Mouse (Mus musculus): Measurements from ENCODE around the gene Eras.
"Not testable (repeated sequence)": the region's sequence is repeated elsewhere in the genome, so short reads cannot be mapped to it uniquely, and the experiment has no call there.

Eras gene

DNA sequence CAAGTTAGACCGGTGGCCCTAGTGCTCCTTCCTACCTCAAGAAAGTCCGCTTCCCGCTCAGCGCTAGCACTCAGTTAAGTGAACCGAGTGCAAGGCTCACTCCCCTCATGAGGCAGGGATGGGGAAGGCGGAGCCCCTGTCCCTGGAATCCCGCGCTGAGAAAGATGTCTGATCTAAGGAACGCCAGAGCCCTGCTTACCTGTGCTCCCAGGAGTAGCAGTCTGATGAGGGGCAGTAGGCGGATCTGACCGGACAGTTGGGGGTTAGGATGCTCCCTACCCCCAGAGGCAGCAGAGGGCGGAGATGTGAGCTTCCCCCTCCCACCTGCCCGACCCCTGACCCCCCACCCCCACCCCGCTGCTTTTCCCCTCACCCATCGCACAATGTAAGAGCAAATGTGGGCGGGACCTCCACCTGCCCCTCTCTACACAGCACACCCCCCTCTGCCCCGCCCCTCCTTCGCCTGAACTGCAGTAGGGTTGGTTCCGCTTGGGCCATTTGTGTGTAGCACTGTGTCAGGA, at the start of gene Eras:
Gene Eras (minus strand): TSS at position 338 of the 521 bp plus-strand sequence.
- DNase-seq: no peak

DNA sequence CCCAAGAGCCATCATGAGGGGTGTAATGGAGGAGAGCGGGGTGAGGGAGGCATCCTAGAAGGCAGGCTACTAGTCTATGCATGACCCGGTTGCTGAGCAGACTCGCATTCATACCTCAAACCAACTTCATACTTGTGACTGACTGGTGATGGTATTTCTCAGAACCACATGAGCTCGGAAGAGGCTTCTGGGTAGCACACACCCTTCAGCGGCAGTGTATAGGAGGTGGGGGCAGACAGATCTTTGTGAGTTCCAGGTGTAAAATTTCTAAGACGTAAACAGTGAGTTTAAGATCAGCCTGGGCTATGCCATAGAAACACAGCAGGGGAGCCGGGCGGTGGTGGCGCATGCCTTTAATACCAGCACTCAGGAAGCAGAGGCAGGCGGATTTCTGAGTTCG, 49.5 kb upstream of the Eras start, which contains the start of gene Gata1:
Gene Gata1 (minus strand): TSS at position 180 of the 400 bp plus-strand sequence.
- DNase-seq: no peak

DNA sequence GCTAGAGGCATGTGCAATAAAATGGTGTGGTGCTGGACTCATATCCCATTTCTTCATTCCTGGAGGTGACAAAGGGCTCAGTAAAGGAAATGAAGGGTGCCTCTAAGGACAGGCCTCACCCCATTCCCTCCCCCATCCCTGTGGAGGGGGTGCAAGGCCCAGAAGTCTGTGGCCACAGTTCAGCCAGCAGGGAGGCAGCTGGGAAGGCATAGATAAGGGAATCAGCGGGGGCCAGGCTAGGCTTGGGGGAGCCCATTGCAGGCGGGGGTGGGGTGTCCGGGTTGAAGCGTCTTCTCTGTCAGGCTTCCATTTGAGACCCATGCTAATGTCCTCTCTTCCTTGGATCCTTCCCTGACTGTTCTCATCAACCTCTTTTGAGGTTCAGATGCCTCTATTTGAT, 42.9 kb upstream of the Eras start:
- no peak for DNase-seq

DNA sequence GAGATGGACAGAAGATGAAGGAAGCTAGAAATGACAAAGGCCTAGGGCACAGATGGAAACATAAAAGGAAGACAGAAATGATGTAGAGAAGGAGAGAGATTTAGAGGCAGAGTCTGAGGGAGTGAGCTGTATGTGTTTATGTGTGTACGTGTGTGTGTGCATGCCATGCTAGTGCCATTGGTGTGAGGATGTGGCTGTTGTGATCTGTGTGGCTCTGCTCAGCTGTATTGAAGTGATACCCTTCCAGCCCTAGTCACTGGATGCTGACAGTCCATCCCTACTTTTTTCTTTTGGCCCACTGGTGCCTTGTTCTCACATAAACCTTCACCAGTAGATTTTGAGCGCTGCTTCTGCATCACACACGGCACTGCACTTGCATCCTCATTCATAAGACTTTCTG, 40.5 kb upstream of the Eras start:
- DNase-seq: no peak

DNA sequence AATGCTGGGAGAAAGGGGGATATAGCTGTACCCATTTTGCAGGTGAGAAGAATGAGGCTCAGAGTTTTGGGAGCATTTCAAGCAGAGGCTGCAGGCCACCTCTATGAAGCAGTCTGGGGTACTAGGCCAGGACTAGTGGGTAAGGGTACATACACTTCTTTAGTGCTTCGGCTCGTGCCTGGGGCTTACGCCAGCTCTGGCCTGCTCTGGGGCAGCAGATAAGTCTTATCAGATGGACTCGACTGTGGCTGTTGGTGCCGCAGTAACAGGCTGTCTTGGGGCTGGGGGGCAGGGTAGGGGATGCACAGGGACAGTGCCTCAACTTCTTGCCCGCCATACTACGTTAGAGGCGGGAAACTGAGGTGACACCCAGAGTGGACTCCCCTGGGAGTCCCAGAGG, 39.8 kb upstream of the Eras start:
- no peak for DNase-seq

DNA sequence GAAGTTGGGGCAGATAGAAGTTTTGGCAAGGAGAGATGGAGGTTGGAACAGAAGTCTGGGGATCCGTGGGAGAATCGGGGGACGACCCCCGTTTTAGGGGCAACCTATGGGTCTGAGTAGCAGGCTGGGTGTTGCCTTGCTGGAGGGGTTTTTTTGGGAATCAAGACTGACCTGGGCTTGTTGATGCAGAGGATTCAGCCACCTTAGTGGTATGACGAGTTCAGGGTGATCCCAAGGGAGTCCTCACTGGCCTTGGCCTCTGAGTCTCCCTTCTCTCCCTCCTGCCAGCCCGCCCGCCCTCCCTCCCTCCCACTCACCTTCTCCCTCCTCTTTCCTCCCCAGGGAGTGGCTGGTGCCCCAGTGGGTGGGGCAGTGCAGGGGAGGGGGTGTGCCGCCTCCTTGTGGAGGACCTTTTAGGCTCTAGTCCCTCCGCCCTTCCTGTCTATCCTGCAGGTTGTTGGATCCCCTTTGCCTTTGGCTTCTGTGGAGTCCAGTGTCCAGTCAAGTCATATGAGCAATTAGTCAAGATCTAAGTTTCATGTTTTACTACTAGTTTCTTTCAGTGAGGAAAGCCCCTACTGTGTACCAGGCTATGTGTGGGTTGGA, 39.3 kb upstream of the Eras start:
- DNase-seq: no peak

DNA sequence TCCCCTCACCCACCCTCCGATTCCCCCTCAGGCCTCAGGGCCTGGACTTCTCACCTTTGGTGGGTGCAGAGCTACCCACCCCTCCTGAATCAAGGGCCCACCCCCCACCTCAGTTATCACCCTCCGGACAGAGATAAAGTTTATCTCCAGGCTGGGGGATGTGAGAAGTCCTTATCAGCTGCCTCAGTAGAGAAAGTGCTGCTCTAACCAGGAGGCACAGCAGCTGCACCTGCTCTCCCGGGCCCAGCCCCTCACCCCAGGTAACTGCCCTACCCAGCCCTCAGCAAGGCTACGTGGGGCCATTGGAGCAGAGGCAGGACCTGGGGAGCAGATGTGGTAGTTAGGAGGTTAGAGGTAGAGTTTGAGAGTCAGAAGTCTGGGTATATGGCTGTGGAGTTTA, 37.8 kb upstream of the Eras start:
- DNase-seq: no peak

DNA sequence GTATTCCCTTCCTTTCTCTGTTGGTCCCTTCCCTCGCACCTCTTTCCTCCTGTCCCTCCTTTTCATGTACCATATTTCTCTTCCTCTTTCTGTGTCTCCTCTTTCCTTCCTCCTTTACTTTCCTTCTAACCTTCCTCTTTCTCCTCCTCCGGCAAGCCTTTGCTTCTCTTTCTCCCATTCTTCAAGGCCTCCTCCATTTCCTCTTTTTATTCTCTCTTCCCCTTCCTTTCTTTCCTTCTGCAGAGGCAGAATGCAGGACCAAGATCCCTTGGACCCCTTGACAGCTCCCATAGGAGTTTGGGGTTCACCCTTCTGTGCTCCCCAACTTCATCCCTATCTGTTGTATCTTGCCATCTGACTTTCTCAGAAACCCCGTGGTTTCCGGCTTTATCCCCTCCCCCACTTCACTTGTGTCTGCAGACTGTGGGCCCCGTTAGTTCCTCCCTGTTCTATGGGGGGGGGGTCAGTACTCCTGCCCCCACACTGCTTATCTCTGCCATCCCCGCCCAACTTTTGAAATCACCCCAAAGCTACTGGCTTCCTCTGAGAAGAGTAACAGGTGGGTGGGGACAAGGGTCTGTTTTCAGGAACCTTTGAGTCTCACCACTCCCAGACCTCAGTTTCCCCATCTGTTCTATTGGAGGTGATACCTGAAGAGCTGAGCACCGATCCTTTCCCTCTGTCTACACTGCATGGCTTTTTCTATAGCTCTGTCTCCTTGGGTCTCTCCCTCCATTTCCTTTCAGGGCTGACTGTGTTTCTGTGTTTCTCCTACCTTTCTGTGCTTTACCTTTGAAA, 35.6 kb upstream of the Eras start:
- DNase-seq: no peak

DNA sequence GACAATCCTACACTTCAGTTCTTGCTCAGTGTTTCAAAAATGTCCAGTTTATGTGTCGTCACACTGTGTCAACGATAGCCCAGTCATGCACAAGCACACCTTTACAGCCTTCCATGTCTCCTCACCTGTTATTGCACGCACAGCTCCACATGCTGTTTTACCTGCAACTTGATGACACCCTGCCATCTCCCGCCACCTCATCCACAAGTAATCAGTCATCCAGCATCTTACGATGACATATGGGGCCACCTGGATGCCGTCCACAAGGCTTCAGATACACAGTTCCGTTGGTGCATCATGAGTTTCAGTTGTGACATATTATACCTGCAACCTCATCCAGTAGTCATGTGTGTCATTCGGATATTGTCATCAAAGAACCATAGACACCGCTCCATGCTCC, 30.5 kb upstream of the Eras start:
- DNase-seq: no peak

DNA sequence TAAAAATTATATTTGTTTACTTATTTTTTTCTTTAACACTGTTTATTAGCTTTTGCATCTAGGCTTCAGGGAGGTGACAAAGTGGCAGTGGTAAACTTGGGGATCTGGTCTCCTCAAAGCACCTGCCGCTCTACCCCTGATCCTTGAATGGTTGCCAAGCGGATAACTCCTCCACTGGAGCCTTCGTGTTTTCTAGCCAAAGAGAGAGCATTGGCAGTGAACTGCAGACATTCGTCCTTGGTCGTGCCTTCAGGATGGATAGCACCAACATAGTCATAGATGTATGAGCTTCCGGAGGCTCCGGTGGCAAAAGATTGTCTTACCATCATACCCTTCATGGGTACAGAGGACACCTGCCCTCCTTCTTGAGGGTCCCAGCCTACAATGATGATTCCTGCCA, 21.7 kb upstream of the Eras start:
- no peak for DNase-seq

DNA sequence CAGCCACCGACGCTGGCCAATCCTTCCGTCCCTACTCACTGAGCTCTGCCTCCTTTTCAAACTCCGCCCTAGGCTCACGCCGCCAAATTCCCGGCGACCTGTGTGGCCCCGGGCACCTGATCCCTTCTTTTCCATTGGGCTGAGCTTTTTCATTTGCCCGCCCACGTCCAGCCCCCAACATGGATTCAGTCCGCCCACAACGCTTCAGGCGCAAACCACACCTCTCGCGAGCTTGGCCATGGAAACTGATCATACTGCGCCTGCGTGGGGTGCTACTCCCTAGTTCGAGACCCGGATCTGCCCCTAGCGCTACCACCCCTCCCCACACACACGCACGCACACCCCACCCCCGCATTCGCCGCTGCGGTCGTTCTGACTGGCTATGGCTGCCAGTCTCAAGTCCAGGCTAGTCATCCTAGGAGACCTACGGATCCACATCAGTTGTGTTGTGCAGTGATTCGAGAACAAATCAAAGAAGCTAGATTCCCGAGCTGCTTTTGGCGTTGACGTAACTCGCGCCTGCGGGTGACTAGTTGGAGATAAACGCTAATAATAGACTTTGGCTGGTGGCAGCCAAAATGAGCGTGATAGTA, 19.6 kb upstream of the Eras start:
- DNase-seq: peak; percentile 73 to 81

DNA sequence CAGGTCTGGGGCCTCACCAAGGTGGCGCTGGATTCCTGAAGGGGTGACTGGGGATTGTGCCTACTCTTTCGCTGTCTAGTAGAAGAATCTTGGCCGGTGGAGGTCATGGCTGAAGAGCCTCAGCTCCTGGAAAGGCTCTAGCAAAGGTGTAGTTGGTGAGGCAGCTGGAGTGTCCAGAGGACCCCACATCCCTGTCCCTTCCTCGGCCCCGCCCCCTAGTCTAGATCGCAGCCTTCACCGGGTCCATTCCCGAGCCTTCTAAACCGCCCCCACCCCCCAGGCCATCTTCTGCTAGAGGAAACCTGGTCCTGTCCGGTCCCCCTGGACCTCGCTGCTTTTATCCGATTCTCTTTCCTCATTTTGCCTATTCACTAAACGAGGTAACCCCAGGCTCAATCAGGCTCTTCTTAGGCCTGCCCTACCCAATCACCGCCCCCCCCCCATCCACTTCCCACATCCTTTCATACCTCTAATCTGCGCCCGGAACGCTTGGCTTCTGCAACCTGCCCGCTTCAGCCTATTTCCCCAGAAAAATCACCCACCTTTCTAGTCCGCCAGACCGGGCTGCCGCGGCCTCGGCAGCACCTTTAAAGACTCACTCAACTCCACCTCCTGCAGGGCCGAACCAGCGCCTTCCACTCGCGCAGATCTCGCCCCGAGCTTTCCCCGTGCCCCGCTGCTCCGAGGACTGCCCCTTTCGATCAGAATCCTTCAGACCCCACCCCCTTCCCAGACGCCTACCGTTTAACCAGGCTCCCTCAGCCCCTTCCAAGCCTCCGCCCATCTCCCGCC, 18.9 kb upstream of the Eras start, which contains the start of gene Hdac6:
Gene Hdac6 (minus strand): TSS at position 782 of the 792 bp plus-strand sequence.
- DNase-seq: peak in 1 of 2 experiments; percentile 2

DNA sequence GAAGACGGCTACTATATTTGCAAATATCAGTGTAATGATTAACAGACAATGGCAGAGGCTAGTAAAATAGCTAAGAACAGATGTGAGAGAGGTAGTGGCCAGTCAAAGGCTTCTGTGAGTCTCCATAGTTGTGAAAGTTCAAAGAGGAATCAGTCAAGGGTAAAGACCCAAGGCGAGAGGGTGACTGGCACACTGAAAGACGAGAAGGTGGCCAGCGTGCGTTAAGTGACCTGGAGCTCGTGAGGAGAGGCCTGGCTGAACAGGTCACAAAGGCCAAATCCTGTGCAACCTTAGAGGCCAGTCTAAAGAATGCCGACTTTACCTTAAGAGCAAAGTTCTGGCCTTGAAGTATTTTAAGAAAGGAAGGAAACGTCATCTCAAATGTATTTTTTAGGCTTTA, 17.2 kb upstream of the Eras start:
- no peak for DNase-seq

DNA sequence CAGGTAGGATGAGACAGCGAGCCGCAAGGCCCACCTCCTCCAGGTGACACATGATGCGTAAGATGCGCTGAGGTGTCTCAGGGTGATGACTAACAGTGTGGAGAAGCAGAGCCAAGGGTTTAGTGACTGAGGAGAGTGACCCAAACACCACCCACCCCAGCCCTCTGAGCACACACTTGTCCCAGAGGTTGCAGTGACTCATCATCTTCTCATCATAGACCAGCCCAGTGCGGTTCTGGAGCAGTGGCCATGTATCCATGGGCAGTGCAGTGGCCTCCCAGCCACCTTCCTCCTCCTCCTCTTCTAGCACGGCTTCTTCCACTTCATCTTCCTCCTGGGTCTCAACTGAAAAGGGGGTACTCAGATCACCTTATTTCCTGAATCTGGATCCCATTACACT, 9.3 kb upstream of the Eras start:
- DNase-seq: no peak

DNA sequence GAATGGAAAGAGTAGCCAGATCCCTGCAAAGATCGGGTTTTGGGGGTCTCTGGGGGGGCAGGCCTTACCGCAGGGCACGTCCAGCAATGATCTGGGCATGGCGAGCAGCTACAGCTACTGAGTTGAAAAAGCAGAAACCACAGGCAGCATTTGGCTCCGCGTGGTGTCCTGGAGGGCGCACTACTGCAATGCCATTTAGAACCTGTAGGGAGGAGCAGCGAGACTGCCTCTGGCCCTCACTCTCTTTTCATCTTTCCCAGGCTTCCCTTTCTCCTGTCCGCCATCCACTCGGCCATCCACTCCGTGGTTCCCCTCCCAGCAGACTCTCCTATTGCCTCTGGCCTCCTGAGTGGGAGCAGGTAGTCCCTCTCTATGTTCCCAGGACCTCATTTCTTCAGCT, 8.5 kb upstream of the Eras start:
- no peak for DNase-seq

DNA sequence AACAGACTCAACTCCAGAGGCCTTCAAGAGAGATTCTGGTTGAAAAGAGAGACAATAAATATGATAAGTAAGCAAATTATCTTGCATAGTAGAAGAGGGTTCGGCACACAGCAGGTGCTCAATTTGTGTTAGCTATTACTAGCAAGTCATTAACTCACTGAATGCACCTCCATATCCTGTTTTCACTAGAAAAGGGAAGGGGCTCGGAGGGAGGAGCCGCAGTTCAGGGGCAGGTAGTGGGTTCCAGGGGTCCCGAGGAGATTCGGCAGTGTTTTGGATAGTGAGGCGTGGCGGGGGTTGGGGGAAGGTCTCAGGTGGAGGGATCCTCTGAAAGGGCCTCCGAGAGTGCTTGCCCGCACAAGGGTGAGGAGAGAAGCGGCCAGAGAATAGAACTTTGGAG, 1.3 kb downstream of the Eras start:
- DNase-seq: no peak

DNA sequence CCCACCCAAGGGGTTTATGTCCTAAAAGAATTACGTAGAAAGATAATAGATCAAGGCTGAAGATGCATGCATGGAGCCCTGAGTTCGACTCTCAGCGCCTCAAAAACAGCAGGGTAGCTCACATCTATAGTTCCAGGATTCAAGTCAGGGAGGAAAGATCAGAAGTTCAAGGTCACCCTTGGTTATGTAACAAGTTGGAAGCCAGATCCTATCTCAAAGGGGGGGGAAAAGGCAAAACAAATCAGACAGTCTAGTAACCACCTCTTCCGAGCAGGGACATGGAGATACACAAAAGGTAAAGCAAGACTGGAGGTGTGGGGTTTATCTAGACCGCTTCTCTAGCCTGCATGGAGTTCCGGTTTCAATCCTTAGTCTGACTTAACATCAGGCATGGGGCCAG, 2.1 kb downstream of the Eras start:
- no peak for DNase-seq

DNA sequence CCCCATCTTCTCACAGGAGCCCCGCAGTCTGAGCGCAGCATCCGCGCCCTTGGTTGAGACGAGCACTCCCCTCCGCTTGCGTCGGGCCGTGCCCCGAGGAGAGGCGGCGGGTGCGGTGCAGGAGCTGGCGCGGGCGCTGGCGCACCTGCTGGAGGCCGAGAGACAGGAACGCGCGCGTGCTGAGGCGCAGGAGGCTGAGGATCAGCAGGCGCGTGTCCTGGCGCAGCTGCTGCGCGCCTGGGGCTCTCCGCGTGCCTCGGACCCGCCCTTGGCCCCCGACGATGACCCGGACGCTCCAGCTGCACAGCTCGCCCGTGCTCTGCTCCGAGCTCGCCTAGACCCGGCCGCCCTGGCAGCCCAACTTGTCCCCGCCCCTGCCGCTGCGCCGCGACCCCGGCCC, 6.4 kb downstream of the Eras start:
- no peak for DNase-seq

DNA sequence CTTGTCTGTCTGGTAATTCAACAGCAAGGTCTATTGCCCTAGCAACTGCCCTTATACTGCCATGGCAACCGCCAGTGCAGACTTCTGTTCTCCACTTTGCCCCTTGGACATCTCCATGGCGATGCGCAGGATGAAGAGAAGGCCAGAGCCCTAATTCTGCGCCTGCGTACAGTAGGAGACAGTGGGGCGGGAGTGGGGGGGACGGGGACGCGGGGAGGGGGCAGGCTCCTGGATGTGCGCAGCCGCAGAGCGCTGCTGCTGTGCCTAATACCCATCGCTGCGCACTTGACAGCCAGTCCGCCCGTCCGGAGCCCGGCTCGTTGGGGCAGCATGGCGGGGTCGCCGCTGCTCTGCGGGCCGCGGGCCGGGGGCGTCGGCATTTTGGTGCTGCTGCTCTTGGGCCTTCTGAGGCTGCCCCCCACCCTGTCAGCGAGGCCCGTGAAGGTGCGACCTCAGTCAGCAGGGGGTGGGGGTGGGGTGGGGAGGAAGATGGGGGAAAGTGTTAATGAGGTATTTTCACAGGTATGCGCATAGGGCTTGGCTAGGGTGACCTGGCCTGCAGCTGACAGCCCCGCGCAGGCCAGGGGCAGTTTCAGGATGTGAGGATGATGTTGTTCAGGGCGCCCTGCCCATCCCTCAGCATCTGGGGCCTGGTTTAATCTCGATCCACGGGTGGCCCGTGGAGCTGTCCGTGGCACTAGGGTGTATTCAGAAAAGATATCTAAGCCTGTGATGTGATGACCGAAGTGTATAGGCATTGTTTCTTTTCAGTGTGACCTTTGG, 8.6 kb downstream of the Eras start, which contains the start of gene Pcsk1n:
Gene Pcsk1n (plus strand): TSS at position 222 of the 783 bp plus-strand sequence.
- no peak for DNase-seq

DNA sequence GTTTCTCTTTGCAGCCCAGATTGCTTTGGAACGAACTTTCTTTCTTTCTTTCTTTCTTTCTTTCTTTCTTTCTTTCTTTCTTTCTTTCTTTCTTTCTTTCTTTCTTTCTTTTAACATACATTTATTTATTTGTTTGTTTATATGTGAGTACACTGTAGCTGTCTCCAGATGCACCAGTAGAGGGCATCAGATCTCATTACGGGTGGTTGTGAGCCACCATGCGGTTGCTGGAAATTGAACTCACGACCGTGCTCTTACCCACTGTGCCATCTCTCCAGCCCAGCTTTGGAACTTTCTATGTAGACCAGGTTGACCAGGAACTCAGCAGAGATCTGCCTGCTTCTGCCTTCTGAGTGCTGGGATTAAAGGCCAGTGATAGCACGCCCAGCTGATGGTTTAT, 10.4 kb downstream of the Eras start:
- DNase-seq: not testable (repeated sequence)

DNA sequence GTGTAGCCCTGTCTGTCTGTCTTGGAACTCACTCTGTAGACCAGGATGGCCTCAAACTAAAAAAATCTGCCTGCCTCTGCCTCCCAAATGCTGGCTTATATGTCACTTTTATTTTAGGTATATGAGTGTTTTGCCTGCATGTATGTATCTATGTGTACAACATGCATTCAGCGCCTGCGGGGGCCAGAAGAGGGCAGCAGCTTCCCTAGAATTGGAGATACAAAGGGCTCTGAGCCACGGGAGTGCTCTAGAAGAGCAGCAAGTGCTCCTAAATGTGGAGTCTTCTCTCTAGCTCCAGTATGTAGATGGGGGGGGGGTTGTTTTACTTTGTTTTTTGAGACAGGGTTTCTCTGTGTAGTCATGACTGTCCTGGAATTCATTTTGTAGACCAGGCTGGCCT, 12.7 kb downstream of the Eras start:
- peak; percentile 7 to 20 for DNase-seq

DNA sequence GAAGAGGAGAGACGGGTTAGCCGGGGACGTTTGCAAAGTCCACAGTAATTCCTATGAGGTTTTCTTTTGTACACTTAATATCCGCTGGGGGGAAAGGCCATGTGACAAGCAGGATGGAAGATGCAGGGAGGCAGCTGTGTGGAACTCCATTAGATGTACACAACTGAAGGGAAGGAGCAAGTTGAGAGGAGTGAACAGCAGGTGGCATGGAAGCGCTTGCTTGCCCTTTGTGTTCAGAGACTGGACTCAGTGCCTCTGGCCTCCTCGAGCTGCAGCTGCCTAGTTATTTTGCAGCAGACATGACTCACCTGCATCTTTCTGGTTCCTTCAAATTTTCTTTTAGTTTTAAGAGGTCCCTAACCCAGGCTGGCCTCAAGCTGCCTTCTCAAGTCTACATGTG, 17.9 kb downstream of the Eras start:
- no peak for DNase-seq

Measured in spleen, adult 18-20 months (tissue).